ENCODE assay signal across 8 mouse cellular contexts in genomic region chr2:32078522-32078921, GRCm38 (mm10). TPM values are rescaled to one million over a fixed set of nuclear protein-coding genes. Genes with fewer than 3 reads are reported as not detected.
DNase-seq lines count a peak whose midpoint lies in the region; TF ChIP-seq lines count a peak whose summit lies in the region.

No protein-coding gene starts in this region.

- H3K4me1 ChIP-seq in heart, adult 2 months (ENCODE audit: control insufficient read depth, insufficient read depth, low read length): peaks cover 20% of the 10 kb centered on the region

- H3K36me3 ChIP-seq in heart, adult 2 months (ENCODE audit: control insufficient read depth, insufficient read depth, low read length): no peaks in the 10 kb centered on the region

- TF ChIP-seq POLR2A in heart, adult 2 months (IDR thresholded peaks at IDR 0.05; ENCODE audit: insufficient read depth, low read depth, low read length): 0 out of 2 replicates have a peak, but pooled peaks have one; percentile 27

- 0 out of 2 replicates have a peak, but pooled peaks cover 2% of the 10 kb centered on the region for H3K79me2 ChIP-seq in heart, adult 2 months (replicated peaks; ENCODE audit: control insufficient read depth, insufficient read depth, low read length)

- intact Hi-C loops in heart, adult 2 months (cut with DNase I): no loop called here

- no peaks in the 10 kb centered on the region for H3K27me3 ChIP-seq in heart, adult 2 months (ENCODE audit: control insufficient read depth, insufficient read depth, low read length)

- TF ChIP-seq EP300 in heart, adult 2 months (IDR thresholded peaks at IDR 0.05; ENCODE audit: insufficient read depth, low read depth, low read length): 0 out of 2 replicates have a peak, but pooled peaks have one; percentile 35

- peak overlapping the region; percentile 73 for H3K27ac ChIP-seq in heart, adult 2 months

- H3K9ac ChIP-seq in heart, adult 2 months (ENCODE audit: low read depth, low read length): no peak overlapping the region

- no peak overlapping the region for H3K4me3 ChIP-seq in heart, adult 2 months

- DNase-seq in gastrocnemius, postnatal 10 days: peak; percentile 31
- DNase-seq in gastrocnemius, adult 18-20 months (ENCODE audit: low spot score): no peak
- DNase-seq in heart, adult 2 months: peak; percentile 63 to 76
- DNase-seq in liver: peak; percentile 52
- peak; percentile 73 to 75 for DNase-seq in spleen, postnatal 36 days (ENCODE audit: low spot score in 2 of 2)
- no peak for DNase-seq in retina, embryonic 14.5 days (ENCODE audit: low spot score)
- no peak for DNase-seq in layer of hippocampus, adult 9-10 months (ENCODE audit: low spot score)
- DNase-seq in cerebellum, postnatal 36 days: no peak

- peak; percentile 37 for TF ChIP-seq CTCF in heart, adult 2 months (IDR thresholded peaks at IDR 0.05)

- 20% methylated on average over 8 of the region's 8 CpGs for WGBS in heart, adult 2 months

RNA-seq across cellular contexts. Expression of gene Fam78a, which starts 6.1 kb away (rescaled TPM):
- total RNA-seq in gastrocnemius, postnatal 10 days (2021): 10 to 100 TPM; 23.9 to 25.2 TPM
- 10 to 100 TPM; 12.5 to 21.2 TPM for total RNA-seq in gastrocnemius, adult 18-20 months (2021)
- total RNA-seq in heart, adult 2 months (2021): 10 to 100 TPM; 15.9 to 19.1 TPM
- polyA plus RNA-seq in heart, adult 2 months (2012; rRNA removed): 18.7 and 24.9 TPM in 2 replicates

RNA-seq across cellular contexts. Expression of gene Plpp7, which starts 16.8 kb away (rescaled TPM):
- total RNA-seq in gastrocnemius, postnatal 10 days (2021): 100 to 1,000 TPM in 1 of 2 experiments, 10 to 100 TPM in 1; 90.3 to 101 TPM
- 100 to 1,000 TPM; 105 to 121 TPM for total RNA-seq in gastrocnemius, adult 18-20 months (2021)
- 10 to 100 TPM; 33.6 to 33.8 TPM for total RNA-seq in heart, adult 2 months (2021)
- 56.3 and 62.1 TPM in 2 replicates for polyA plus RNA-seq in heart, adult 2 months (2012; rRNA removed)

Comparison
In these comparisons a context has a peak if more than half of its experiments do, and no peak if none do; other contexts are left out.
1. DNase-seq: peak in gastrocnemius, postnatal 10 days (single experiment), heart, adult 2 months (2 of 2), liver (single experiment) and spleen, postnatal 36 days (2 of 2); none in gastrocnemius, adult 18-20 months (single experiment), retina, embryonic 14.5 days (single experiment), layer of hippocampus, adult 9-10 months (single experiment) and cerebellum, postnatal 36 days (0 of 2).